Mouse (Mus musculus) bone marrow macrophage, adult 2 months (primary cell): ENCODE results near the gene BC005561. TPM values are rescaled to one million over a fixed set of nuclear protein-coding genes. Genes with fewer than 3 reads are reported as not detected.
A peak's percentile ranks its signal among the peaks of the same experiment; 100 is the strongest.

Experiments used
- H3K27ac ChIP-seq: 2 replicates; pipeline ENCODE4 v1.5.1; 2012; ENCODE audit warnings: low read depth, low read length; ENCODE audit not compliant: insufficient read depth
- H3K4me1 ChIP-seq: 2 replicates; pipeline ENCODE4 v1.6.1; 2012; ENCODE audit warnings: low read length; ENCODE audit not compliant: control insufficient read depth, insufficient read depth
- H3K4me3 ChIP-seq: 2 replicates; pipeline ENCODE4 v1.5.1; 2012; ENCODE audit warnings: mild to moderate bottlenecking, low read length, moderate library complexity; ENCODE audit not compliant: insufficient read depth
- CTCF ChIP-seq: IDR thresholded peaks from 2 replicates; pipeline ENCODE4 v1.5.1; 2012; ENCODE audit warnings: low read depth, mild to moderate bottlenecking, low read length, moderate library complexity
- POLR2A ChIP-seq: IDR thresholded peaks from 2 replicates; pipeline ENCODE4 v1.6.1; 2012; ENCODE audit warnings: mild to moderate bottlenecking, low read depth, low read length, borderline replicate concordance
- polyA plus RNA-seq: library from polyadenylated mRNA; stranded (reverse); fragments of >200 nt; gene quantifications from 2 replicates; pipeline ENCODE4 v1.2.4, GENCODE M21; 2012; ENCODE audit not compliant: missing spikeins, insufficient read depth, insufficient read length

BC005561 gene
- polyA plus RNA-seq = 3.7 and 3.9 TPM in 2 replicates

DNA sequence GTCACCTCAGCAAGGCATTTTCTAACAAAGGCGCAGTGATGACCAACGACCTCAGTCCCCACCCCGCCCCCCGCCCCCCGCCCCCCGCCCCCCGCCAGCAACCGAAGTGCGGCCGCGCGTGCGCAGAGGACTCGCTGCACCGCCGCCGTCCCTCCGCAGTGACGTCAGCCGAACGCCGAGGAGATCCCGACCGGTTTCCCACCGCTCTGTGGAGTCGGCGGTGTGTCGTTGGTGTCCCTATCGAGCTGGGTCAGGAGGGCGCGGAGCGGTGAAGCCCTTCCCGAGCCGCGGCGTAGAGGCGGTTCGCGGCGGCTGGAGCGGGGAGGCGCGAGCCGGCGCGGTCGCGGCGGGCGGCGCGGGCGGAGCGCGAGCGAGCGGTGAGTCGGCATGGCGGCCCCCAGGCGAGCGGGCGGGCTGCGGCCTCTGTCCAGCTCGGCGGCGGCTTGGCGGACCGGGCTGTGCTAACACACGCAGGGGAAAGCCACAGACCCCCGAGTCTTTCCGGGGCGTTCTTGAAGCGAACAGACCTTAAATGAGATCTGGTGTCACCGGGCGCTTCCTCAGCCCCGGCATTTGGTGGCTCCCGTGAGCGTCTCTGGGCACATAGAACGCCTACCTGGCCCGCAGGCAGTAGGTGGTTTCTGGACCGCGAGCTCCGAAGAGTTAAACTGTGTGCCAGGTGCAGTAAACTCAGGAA lies at the start of gene BC005561:
BC005561 (plus strand) TSS at position 158 of the 697 bp plus-strand sequence.
- Histone ChIP-seq H3K4me1 (no peaks in the 10 kb centered on the region; the same call in 1 of the 2 replicates), H3K27ac (peak within 1 kb of the TSS; percentile 55), H3K4me3 (peak within 1 kb of the TSS; percentile 99)
- TF ChIP-seq POLR2A = no peak

DNA sequence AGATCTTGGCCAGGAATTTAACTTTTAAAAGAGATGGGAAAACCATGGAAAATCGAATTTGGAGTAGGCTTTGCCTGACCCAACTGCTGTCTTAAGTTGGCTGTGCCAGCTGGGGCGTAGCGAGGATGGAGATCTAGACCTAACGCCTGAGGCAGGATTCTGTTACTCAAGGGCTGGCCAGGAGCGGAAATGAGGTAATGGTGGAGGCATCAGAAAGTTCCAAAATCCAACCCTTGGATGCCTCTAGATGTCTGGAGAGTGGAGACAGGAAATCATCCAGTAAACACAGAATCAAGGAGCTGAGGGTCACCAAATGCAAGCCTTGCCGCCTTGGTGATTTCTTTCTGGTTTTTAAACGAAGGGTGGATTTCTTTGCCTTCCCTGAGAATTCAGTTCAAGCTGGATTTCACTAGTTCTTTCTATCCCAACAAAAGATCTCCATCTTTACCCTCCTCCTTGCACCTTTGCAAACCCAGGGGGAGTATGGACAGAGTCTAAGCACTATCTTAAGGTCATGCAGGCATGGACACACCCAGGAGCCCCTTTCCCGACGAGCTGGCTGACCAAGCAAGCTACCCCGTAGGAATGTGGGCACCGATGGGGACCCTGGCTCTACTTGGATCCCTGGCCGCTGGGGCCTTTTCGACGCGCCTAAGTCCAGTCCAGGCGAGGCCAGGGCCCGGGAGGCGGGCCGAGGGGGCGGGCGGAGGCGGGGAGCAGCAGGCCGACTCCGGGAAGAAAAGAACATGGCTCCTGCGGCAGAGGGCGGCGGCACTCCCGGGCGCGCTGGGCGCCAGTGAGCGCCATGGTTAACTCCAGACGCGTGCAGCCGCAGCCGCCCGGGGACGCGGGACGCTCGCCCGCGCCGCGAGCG lies 49.1 kb upstream of the BC005561 start, which contains the start of gene Pkd2:
Pkd2 (plus strand) TSS at position 619 of the 874 bp plus-strand sequence.
- Histone ChIP-seq H3K4me1 (peaks cover 9% of the 10 kb centered on the region), H3K4me3 (peak within 1 kb of the TSS; percentile 99), H3K27ac (no peak within 1 kb of the TSS)
- no peak for TF ChIP-seq CTCF
- 0 out of 2 replicates have a peak, but pooled peaks have one; percentile 18 for TF ChIP-seq POLR2A

DNA sequence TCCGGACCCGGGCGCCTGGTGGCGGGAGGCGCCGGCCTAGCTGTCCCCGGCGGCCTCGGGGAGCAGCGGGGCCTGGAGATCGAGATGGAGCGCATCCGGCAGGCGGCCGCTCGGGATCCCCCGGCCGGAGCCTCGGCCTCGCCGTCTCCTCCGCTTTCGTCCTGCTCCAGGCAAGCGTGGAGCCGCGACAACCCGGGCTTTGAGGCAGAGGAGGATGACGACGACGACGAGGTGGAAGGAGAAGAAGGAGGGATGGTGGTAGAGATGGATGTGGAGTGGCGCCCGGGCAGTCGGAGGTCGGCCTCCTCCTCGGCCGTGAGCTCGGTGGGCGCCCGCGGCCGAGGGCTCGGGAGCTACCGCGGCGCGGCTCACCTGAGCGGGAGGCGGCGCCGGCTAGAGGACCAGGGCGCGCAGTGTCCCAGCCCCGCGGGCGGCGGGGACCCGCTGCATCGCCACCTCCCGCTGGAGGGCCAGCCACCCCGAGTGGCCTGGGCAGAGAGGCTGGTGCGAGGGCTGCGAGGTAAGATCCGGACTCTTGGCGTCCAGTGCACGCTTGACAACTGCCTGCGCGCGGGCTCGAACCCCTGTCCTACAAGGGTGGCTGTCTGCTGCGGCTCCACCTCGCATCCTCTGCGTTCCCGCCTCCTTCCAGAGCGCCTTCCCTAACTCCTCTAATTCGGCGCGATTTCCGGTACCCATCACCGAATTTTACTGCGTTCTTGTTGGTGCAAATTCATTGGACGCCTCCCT lies 48.3 kb upstream of the BC005561 start:
- peaks cover 9% of the 10 kb centered on the region for H3K4me1 ChIP-seq
- H3K4me3 ChIP-seq = peak overlapping the region; percentile 99
- H3K27ac ChIP-seq = no peak overlapping the region
- no peak for TF ChIP-seq POLR2A
- no peak for TF ChIP-seq CTCF

DNA sequence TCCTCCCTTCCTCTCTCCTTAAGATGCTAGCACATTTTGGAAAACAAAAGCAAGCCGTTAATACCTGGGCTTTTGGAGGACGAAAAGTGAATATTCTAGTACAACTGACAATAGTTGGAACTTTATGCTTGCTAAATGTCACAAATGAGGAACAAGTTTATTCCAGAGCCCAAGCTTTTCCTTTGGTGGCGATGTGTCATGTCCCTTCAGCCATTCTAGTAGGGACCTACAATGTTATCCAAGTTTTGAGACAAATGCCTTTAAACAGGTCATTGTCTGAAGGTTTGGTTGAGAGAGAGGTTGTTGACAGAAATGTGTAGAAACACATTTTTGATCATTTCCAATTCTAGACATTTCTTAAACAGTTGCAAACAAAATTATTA lies 47.7 kb upstream of the BC005561 start:
- Histone ChIP-seq H3K27ac (no peak overlapping the region), H3K4me3 (peak overlapping the region; percentile 99)
- TF ChIP-seq CTCF = no peak
- TF ChIP-seq POLR2A = no peak

DNA sequence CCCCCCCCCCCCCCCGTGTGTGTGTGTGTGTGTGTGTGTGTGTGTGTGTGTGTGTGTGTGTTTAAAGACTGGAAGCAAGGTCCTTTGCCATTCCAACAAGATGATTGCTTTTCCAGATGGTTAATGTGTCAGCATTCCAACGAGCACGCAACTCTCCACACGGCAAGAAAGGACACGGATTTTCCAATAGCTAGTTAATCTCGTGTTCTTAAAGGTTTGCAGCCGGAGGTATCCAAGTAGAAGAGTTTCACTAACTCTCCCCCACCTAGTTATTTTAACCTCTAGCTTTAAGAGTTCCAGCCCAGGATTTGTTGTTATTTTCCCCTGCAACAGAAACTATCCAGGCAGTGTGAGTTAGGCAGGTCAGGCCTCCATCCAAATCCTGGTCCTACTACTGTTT lies 47.3 kb upstream of the BC005561 start:
- Histone ChIP-seq H3K4me3 (no peak overlapping the region), H3K27ac (no peak overlapping the region), H3K4me1 (peaks cover 9% of the 10 kb centered on the region)
- TF ChIP-seq POLR2A (no peak), CTCF (no peak)

More for the DNA sequence above, 47.7 kb upstream of the BC005561 start:
- peaks cover 9% of the 10 kb centered on the region for H3K4me1 ChIP-seq

DNA sequence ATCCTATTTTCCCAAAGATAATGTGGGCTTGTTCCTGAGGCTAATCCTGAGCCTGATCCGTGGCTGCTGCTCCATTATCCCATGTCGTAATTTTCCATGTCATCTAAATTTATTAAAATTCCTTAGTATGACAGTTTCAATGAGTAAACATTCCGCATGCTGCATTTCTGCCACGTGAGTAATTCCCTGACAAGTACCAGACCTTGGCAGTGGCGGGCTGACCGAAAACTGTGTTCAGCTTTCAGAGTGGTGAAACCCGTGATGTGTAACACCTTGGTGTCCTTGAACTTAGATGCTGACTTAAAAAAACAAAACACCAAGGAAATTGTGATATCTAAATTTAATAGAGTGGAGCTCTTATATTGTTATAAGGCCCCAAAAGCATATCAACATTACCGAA lies 42.9 kb upstream of the BC005561 start:
- Histone ChIP-seq H3K4me1 (peaks cover 3% of the 10 kb centered on the region), H3K4me3 (no peak overlapping the region), H3K27ac (no peak overlapping the region)
- no peak for TF ChIP-seq POLR2A
- no peak for TF ChIP-seq CTCF

DNA sequence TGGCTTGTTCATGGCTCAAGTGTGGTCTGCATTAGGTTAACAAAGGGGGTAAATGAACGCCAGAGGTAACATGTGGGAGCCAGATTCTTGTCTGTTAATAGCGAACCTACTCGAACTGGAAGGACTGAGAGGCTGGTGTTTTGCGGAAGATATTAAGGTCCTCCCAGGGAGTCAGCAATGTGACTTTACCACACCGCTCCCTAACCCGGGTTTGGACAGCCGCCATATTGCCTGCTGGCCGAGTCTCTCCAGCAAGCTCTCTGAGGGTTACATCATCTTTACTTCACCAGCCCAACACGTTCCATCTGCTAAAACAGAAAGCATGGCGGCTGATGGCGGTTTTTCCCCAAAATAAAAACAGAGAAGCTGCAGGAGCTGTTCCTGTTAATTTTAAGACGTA lies 42.4 kb upstream of the BC005561 start:
- no peak overlapping the region for H3K4me3 ChIP-seq
- TF ChIP-seq CTCF = no peak
- TF ChIP-seq POLR2A = no peak
- H3K4me1 ChIP-seq = peaks cover 3% of the 10 kb centered on the region
- no peak overlapping the region for H3K27ac ChIP-seq

DNA sequence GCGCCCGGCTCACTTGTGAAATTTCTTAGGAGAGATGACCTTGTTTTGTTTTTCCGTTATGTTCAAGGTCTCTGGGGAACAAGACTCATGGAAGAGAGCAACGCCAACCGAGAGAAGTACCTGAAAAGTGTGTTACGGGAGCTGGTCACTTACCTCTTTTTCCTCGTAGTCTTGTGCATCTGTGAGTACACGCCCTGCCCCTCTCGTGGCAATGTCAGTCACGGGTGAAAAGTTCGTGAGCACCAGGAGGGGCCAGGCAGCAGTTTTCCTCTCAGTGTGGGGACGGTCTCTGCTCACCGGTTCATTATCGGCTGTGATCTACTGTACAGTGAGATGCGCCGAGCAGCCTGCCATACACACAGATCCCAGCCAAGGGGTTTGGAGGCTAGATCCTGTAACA lies 41.3 kb upstream of the BC005561 start:
- TF ChIP-seq POLR2A = no peak
- no peak for TF ChIP-seq CTCF
- no peak overlapping the region for H3K27ac ChIP-seq
- H3K4me3 ChIP-seq = no peak overlapping the region
- H3K4me1 ChIP-seq = no peaks in the 10 kb centered on the region

DNA sequence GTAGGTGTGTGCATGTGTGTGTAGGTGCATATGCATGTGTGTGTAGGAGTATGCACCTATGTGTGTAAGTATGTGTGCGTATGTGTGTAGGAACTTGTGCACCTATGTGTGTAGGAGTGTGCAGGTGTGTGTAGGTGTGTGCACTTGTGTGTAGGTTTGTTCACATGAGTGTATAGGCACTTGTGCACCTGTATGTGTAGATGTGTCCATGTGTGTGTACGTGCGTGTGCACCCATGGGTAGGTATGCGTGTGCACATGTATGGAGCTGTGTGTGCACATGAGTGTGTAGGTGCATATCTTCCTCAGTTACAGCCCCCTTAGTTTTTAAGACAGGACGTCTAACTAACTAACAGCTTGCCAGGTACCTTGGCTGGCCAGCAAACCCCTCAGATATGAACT lies 39.6 kb upstream of the BC005561 start:
- TF ChIP-seq CTCF (no peak), POLR2A (no peak)

DNA sequence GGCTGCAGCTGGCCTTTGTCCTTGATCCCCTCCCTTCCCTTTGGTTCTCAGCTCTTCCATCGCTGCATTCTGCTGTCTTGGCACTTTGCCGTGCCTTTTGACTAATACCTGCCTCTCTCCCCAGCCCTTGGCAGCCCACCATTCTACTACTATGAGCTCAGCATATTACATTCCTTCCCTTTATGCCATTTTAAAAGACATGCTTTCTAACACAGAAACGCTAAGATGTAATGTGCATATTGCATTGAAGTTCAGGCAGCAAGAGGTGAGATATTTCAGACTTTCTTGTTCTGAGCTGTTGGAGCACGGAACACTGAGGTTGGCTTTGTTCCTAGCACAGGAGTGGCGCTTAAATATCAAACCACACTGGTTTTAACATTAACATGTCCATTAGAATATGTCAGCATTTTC lies 37.2 kb upstream of the BC005561 start:
- Histone ChIP-seq H3K4me3 (no peak overlapping the region), H3K4me1 (no peaks in the 10 kb centered on the region)

More for the DNA sequence above, 39.6 kb upstream of the BC005561 start:
- Histone ChIP-seq H3K4me3 (no peak overlapping the region), H3K4me1 (no peaks in the 10 kb centered on the region), H3K27ac (no peak overlapping the region)

More for the DNA sequence above, 37.2 kb upstream of the BC005561 start:
- TF ChIP-seq POLR2A (no peak), CTCF (no peak)
- H3K27ac ChIP-seq = no peak overlapping the region
